Mouse (Mus musculus) thymus, adult 2 months (tissue): ENCODE data around the gene Cep19. TPM values are rescaled to one million over a fixed set of nuclear protein-coding genes. Genes with fewer than 3 reads are reported as not detected.
"Not testable (repeated sequence)": the region's sequence is repeated elsewhere in the genome, so short reads cannot be mapped to it uniquely, and the experiment has no call there.

ENCODE experiments used
- DNase-seq: peaks from one replicate; pipeline ENCODE4 v3.0.0; 2021
- H3K27ac ChIP-seq: fragments of 200-500 bp; 2 replicates; pipeline ENCODE4 v1.5.1; 2012; ENCODE audit warnings: low read length, control low read depth; ENCODE audit not compliant: control insufficient read depth, insufficient read depth
- H3K27me3 ChIP-seq: fragments of 200-500 bp; 2 replicates; pipeline ENCODE4 v1.6.1; 2012; ENCODE audit warnings: mild to moderate bottlenecking, low read length, moderate library complexity, mixed read lengths; ENCODE audit not compliant: control insufficient read depth, insufficient read depth
- H3K36me3 ChIP-seq: fragments of 200-500 bp; 2 replicates; pipeline ENCODE4 v1.6.1; 2012; ENCODE audit warnings: mild to moderate bottlenecking, low read length, moderate library complexity; ENCODE audit not compliant: control insufficient read depth, insufficient read depth
- H3K4me1 ChIP-seq: fragments of 200-500 bp; replicated peaks from 2 replicates; pipeline ENCODE4 v1.6.1; 2012; ENCODE audit warnings: low read length; ENCODE audit not compliant: control insufficient read depth, insufficient read depth
- H3K4me3 ChIP-seq: fragments of 200-500 bp; 2 replicates; pipeline ENCODE4 v1.5.1; 2012; ENCODE audit warnings: mild to moderate bottlenecking, low read length, control low read depth, moderate library complexity; ENCODE audit not compliant: control insufficient read depth, insufficient read depth
- CTCF ChIP-seq: fragments of 200-500 bp; IDR thresholded peaks from 2 replicates; pipeline ENCODE4 v1.5.1; 2012; ENCODE audit warnings: mild to moderate bottlenecking, control low read depth, low read length, moderate library complexity, borderline replicate concordance; ENCODE audit not compliant: control insufficient read depth, poor library complexity, insufficient read depth; ENCODE audit errors: extremely low read depth
- POLR2A ChIP-seq: fragments of 200-500 bp; IDR thresholded peaks from 2 replicates; pipeline ENCODE4 v1.6.1; 2012; ENCODE audit warnings: mild to moderate bottlenecking, low read length, control low read depth, moderate library complexity; ENCODE audit not compliant: control insufficient read depth, poor library complexity, insufficient read depth; ENCODE audit errors: extremely low read depth
- WGBS: fragments of 180-500 bp; shearing (Covaris S2); methylation state at CpG from one replicate; pipeline ENCODE4 v1.1.7; 2018; 5-methylcytosine and 5-hydroxymethylcytosine counted together
- polyA plus RNA-seq: library from polyadenylated mRNA; depleted of rRNA; stranded (reverse); fragments of >200 nt; gene quantifications from 2 replicates; pipeline ENCODE4 v1.2.3, GENCODE M21; 2012

The Cep19 gene
- polyA plus RNA-seq, 1 experiment, result 21.4 TPM

GRCm38 (mm10) chr16:32068389-32069300, 31.0 kb upstream of the Cep19 start:
- Histone ChIP-seq H3K27me3 (no peaks in the 10 kb centered on the region), H3K4me1 (0 out of 2 replicates have a peak, but pooled peaks cover 3% of the 10 kb centered on the region), H3K27ac (no peak overlapping the region), H3K4me3 (no peak overlapping the region), H3K36me3 (no peaks in the 10 kb centered on the region)
- TF ChIP-seq CTCF (no peak), POLR2A (no peak)
- no peak for DNase-seq
- 79% methylated on average over 12 of the region's 12 CpGs for WGBS

GRCm38 (mm10) chr16:32070070-32070469, 29.5 kb upstream of the Cep19 start:
- H3K27me3 ChIP-seq, DNase-seq, H3K27ac ChIP-seq, H3K4me3 ChIP-seq, H3K4me1 ChIP-seq, H3K36me3 ChIP-seq: not testable (repeated sequence)
- WGBS, result 36% methylated on average over 4 of the region's 4 CpGs

- TF ChIP-seq POLR2A (no peak), CTCF (no peak)
- WGBS, result 14% methylated on average over 1 of the region's 1 CpGs
- no peak overlapping the region for H3K4me3 ChIP-seq
- DNase-seq, result no peak
- no peak overlapping the region for H3K27ac ChIP-seq
- no peaks in the 10 kb centered on the region for H3K36me3 ChIP-seq
- peaks cover 2% of the 10 kb centered on the region for H3K4me1 ChIP-seq
- H3K27me3 ChIP-seq, result no peaks in the 10 kb centered on the region
Measured at GRCm38 (mm10) chr16:32075762-32076161, 23.8 kb upstream of the Cep19 start.

- H3K27me3 ChIP-seq, result no peaks in the 10 kb centered on the region
- H3K36me3 ChIP-seq, result no peaks in the 10 kb centered on the region
- H3K27ac ChIP-seq, result no peak overlapping the region
- no peak for TF ChIP-seq POLR2A
- no peak for TF ChIP-seq CTCF
- no peak for DNase-seq
- 72% methylated on average over 3 of the region's 3 CpGs for WGBS
- peaks cover 2% of the 10 kb centered on the region for H3K4me1 ChIP-seq
- no peak overlapping the region for H3K4me3 ChIP-seq
Measured at GRCm38 (mm10) chr16:32076406-32076805, 23.2 kb upstream of the Cep19 start.

GRCm38 (mm10) chr16:32077648-32078407, 21.8 kb upstream of the Cep19 start:
- TF ChIP-seq POLR2A, result no peak
- TF ChIP-seq CTCF, result no peak
- Histone ChIP-seq H3K4me3 (peak overlapping the region; percentile 28), H3K27me3 (no peaks in the 10 kb centered on the region), H3K27ac (no peak overlapping the region; the same call in 1 of the 2 replicates), H3K36me3 (no peaks in the 10 kb centered on the region), H3K4me1 (peaks cover 4% of the 10 kb centered on the region)
- 2% methylated on average over 13 of the region's 13 CpGs for WGBS
- peak; percentile 21 for DNase-seq

GRCm38 (mm10) chr16:32078408-32078990, 21.1 kb upstream of the Cep19 start:
- H3K4me3 ChIP-seq, result peak overlapping the region; percentile 95
- TF ChIP-seq CTCF, result no peak
- TF ChIP-seq POLR2A, result no peak
- H3K27me3 ChIP-seq, result no peaks in the 10 kb centered on the region
- 0 out of 2 replicates have a peak, but pooled peaks cover 2% of the 10 kb centered on the region for H3K36me3 ChIP-seq
- peak overlapping the region; percentile 51 for H3K27ac ChIP-seq
- peak; percentile 40 for DNase-seq
- peaks cover 4% of the 10 kb centered on the region for H3K4me1 ChIP-seq
- under 1% methylated on average over 30 of the region's 30 CpGs for WGBS
